Mouse (Mus musculus) layer of hippocampus, postnatal 36 days (tissue): ENCODE data around the gene Fpr1. TPM values are rescaled to one million over a fixed set of nuclear protein-coding genes. Genes with fewer than 3 reads are reported as not detected.

Experiments used
- microRNA-seq, 2 experiments: library from miRNA; unstranded; fragments of <30 nt; microRNA quantifications; one replicate each; pipeline ENCODE4 v1.2.0; 2021
- total RNA-seq, 2 experiments: library from RNA; stranded (reverse); gene quantifications; 2 replicates each; pipeline ENCODE4 v1.2.3; 2021

Fpr1 gene
- total RNA-seq, 2 experiments from 2014 or later = not detected

Small RNA genes within 50 kb of the gene (microRNA-seq; reads per million reads assigned to microRNA genes)
- gene Gm25927 (0 reads per million in 2 experiments), gene Mir125a (9,512 to 12,133 reads per million in 2 experiments), gene Mir99b (8,409 to 22,014 reads per million in 2 experiments), gene Mirlet7e (0 reads per million in 2 experiments)

Other genes starting within 250 kb of the Fpr1 start
- gene Vmn2r90, start 180.2 kb downstream of the Fpr1 start, total RNA-seq = not detected
- 10 to 100 TPM; 89.5 to 99.7 TPM for gene Spaca6, start 56.8 kb downstream of the Fpr1 start, total RNA-seq
- gene Has1, start 28.7 kb downstream of the Fpr1 start, total RNA-seq = under 1 TPM; 0.32 to 0.61 TPM
- not detected for gene Fpr2, start 3.9 kb upstream of the Fpr1 start, total RNA-seq
- gene Fpr3, start 3.9 kb upstream of the Fpr1 start, total RNA-seq = not detected
- not detected for gene Fpr-rs4, start 137.8 kb upstream of the Fpr1 start, total RNA-seq
- under 1 TPM in 1 of 2 experiments, not detected in 1; 0.08 TPM for gene Vmn2r124, start 165.5 kb upstream of the Fpr1 start, total RNA-seq
- gene Vmn2r91, start 201.1 kb upstream of the Fpr1 start, total RNA-seq = not detected